Mouse (Mus musculus): ENCODE measurements at regions not wholly inside any gene's neighbourhood (a gene's known extent, or its start where the extent isn't known, plus 50 kb on each side); places are given as distances from the start of the nearest gene placed in this dataset.

DNA sequence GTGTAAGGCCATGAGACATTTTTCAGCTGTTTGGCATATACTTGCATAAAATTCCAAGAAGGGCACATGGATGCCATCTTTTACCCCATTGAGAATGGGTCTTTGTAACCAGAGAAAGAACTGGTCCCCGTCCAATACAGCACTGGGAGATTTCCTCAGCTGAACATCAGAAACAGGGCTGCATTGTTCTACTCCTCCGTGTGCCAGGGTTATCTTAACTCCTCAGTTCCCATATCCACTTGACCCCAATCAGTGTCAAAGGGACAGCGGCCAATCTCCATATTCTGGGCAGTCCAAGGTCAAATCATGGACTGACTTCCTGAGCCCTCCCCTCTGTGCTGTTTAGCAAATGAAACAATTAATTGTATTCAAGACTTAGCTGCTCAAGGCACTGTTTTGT, 112.5 kb upstream of the Slco3a1 start:
- ATAC-seq (no peak), DNase-seq (no peak)
- no peak for TF ChIP-seq CTCF (IDR thresholded peaks at IDR 0.05; ENCODE audit: low read depth)
- H3K27ac ChIP-seq (ENCODE audit: low read depth, low read length), result no peak overlapping the region
- H3K36me3 ChIP-seq (ENCODE audit: insufficient read depth), result no peaks in the 10 kb centered on the region
- no peaks in the 10 kb centered on the region for H3K27me3 ChIP-seq (ENCODE audit: insufficient read depth, low read length)
- H3K9me3 ChIP-seq (ENCODE audit: low read length), result no peaks in the 10 kb centered on the region
- H3K4me2 ChIP-seq (ENCODE audit: low read depth), result no peak overlapping the region
- H3K4me1 ChIP-seq (ENCODE audit: insufficient read depth), result no peaks in the 10 kb centered on the region
- no peak overlapping the region for H3K9ac ChIP-seq
- WGBS, result 51% methylated on average over 3 of the region's 3 CpGs
- no peak overlapping the region for H3K4me3 ChIP-seq (ENCODE audit: low read depth, low read length)

DNA sequence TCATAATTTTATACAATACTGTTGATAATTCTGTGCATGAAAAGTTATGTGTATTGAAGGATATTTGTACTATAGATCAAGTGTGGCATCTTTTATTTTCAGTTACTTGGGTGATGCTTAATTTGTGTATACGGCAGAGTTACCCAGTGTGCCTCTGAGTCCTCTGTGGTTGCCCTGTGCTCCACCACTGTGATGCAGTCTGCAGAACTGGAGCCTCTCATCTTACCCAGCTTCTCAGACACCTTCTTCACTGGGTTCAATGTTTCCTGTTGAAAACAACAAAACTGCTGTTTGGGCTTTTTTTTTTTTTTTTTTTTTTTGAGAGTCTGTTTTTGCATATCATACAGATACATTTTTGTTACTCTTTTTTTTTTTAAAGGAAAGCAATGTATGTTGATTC, 109.2 kb upstream of the Slco3a1 start:
- H3K27me3 ChIP-seq (ENCODE audit: insufficient read depth, low read length), result no peaks in the 10 kb centered on the region
- TF ChIP-seq CTCF (IDR thresholded peaks at IDR 0.05; ENCODE audit: low read depth), result no peak
- DNase-seq, result no peak
- no peaks in the 10 kb centered on the region for H3K4me1 ChIP-seq (ENCODE audit: insufficient read depth)
- no peak overlapping the region for H3K9ac ChIP-seq
- no peak for ATAC-seq
- no peak overlapping the region for H3K4me3 ChIP-seq (ENCODE audit: low read depth, low read length)
- no peak overlapping the region for H3K4me2 ChIP-seq (ENCODE audit: low read depth)
- no peaks in the 10 kb centered on the region for H3K9me3 ChIP-seq (ENCODE audit: low read length)
- 97% methylated on average over 1 of the region's 1 CpGs for WGBS
- H3K27ac ChIP-seq (ENCODE audit: low read depth, low read length), result no peak overlapping the region
- no peaks in the 10 kb centered on the region for H3K36me3 ChIP-seq (ENCODE audit: insufficient read depth)

DNA sequence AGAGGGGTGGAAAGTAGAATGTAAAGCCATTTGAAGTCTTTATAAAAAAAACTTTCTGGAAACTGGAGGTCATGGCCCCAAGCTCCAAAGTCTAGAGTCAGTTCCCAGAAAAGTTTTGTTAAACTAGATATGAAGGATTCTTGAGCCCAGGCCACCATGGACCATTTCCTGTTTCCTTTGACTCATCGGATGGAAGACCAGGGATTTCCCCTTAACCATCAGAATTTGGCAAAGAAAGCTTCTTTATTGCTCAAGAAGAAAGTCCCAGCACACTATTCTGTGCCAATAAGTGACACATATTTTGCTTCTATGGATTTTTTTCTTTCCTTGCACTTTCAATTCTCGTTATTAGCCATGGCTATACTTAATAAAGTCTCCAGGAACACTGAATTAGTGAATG, 92.7 kb upstream of the Slco3a1 start:
- Histone ChIP-seq H3K4me2 (ENCODE audit: low read depth) (no peak overlapping the region), H3K36me3 (ENCODE audit: insufficient read depth) (no peaks in the 10 kb centered on the region), H3K9me3 (ENCODE audit: low read length) (no peaks in the 10 kb centered on the region), H3K4me1 (ENCODE audit: insufficient read depth) (no peaks in the 10 kb centered on the region), H3K4me3 (ENCODE audit: low read depth, low read length) (no peak overlapping the region), H3K27me3 (ENCODE audit: insufficient read depth, low read length) (no peaks in the 10 kb centered on the region), H3K27ac (ENCODE audit: low read depth, low read length) (no peak overlapping the region), H3K9ac (no peak overlapping the region)
- 72% methylated on average over 2 of the region's 2 CpGs for WGBS
- no peak for TF ChIP-seq CTCF (IDR thresholded peaks at IDR 0.05; ENCODE audit: low read depth)
- no peak for ATAC-seq
- DNase-seq, result no peak

DNA sequence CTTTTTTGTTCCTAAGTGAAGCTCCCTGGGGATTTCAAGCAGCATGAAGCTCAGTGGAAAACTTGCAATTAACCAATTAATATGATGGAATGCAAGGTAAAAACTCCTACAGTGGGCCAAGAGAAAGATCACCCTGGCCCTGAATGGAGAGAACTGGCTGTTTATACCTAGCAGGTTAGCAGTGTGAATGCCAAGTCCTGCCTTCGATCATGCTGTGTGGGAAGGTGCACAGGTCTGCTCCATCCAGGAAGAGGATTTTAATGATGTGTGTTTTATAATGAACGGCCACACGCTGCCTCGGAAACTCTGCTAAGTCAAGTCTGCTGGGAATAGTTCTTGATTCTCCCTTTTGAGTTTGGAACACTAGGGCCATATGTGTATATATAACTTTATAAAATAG, 85.6 kb upstream of the Slco3a1 start:
- Histone ChIP-seq H3K36me3 (ENCODE audit: insufficient read depth) (no peaks in the 10 kb centered on the region), H3K27ac (ENCODE audit: low read depth, low read length) (no peak overlapping the region), H3K27me3 (ENCODE audit: insufficient read depth, low read length) (no peaks in the 10 kb centered on the region), H3K4me2 (ENCODE audit: low read depth) (no peak overlapping the region), H3K9me3 (ENCODE audit: low read length) (no peaks in the 10 kb centered on the region), H3K4me1 (ENCODE audit: insufficient read depth) (no peaks in the 10 kb centered on the region), H3K4me3 (ENCODE audit: low read depth, low read length) (no peak overlapping the region), H3K9ac (no peak overlapping the region)
- no peak for DNase-seq
- no peak for ATAC-seq
- WGBS, result 84% methylated on average over 4 of the region's 4 CpGs
- TF ChIP-seq CTCF (IDR thresholded peaks at IDR 0.05; ENCODE audit: low read depth), result no peak

DNA sequence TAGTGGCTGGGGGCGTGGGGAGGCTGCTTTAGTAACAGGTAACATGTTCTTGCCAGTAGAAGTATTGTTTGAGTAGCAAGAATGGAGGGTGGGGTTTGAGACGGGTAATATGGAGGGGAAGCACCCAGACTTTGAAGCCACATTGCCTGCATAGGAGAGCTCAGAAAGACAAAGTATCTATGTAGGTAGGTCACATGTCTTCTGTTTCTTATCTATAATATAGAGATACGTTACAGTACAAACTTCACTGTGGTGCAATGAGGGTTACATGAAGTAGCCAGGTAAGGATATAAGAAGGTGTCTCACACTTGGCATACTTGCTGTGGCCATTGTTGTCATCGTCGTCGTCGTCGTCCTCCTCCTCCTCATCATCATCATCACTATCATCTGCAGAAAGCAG, 77.6 kb upstream of the Slco3a1 start:
- H3K4me3 ChIP-seq (ENCODE audit: low read depth, low read length), result no peak overlapping the region
- H3K9me3 ChIP-seq (ENCODE audit: low read length), result no peaks in the 10 kb centered on the region
- no peaks in the 10 kb centered on the region for H3K4me1 ChIP-seq (ENCODE audit: insufficient read depth)
- ATAC-seq (no peak), DNase-seq (no peak)
- WGBS, result 90% methylated on average over 8 of the region's 8 CpGs
- no peaks in the 10 kb centered on the region for H3K27me3 ChIP-seq (ENCODE audit: insufficient read depth, low read length)
- H3K36me3 ChIP-seq (ENCODE audit: insufficient read depth), result no peaks in the 10 kb centered on the region
- H3K4me2 ChIP-seq (ENCODE audit: low read depth), result no peak overlapping the region
- no peak for TF ChIP-seq CTCF (IDR thresholded peaks at IDR 0.05; ENCODE audit: low read depth)
- no peak overlapping the region for H3K9ac ChIP-seq
- no peak overlapping the region for H3K27ac ChIP-seq (ENCODE audit: low read depth, low read length)

DNA sequence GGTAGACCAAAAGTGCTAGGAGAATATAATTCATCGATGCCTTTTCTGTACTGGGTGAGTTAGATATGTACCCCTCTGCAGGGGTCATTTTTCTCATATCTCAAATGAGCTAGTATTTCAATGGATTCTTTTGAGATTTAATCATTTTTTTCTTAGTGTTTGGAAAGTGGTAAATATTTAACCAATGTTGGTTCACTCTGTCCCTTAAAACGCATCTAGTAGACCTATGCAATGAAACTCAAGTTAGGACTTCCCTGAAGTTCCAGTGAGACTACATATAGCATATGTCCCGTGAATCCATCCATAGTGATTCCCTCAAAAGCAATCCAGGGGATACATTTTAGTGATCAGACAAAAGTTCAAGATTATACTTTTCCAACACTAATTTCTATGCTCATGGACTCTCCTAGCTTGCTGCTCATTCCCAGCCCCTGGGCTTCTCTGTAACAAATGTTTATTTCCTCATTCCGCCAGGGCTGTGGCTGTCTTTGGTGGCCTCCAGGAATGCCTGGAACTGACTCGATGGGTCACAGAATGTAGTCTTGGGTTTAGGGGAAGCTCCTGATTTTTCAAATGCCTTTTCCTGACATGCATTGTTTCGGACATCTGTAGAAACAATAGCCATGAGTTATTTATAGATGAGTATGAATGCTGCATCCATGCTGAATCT, 74.4 kb upstream of the Slco3a1 start:
- H3K4me2 ChIP-seq (ENCODE audit: low read depth), result no peak overlapping the region
- WGBS, result 89% methylated on average over 6 of the region's 6 CpGs
- no peaks in the 10 kb centered on the region for H3K27me3 ChIP-seq (ENCODE audit: insufficient read depth, low read length)
- no peak overlapping the region for H3K27ac ChIP-seq (ENCODE audit: low read depth, low read length)
- no peaks in the 10 kb centered on the region for H3K4me1 ChIP-seq (ENCODE audit: insufficient read depth)
- H3K9me3 ChIP-seq (ENCODE audit: low read length), result no peaks in the 10 kb centered on the region
- no peak for TF ChIP-seq CTCF (IDR thresholded peaks at IDR 0.05; ENCODE audit: low read depth)
- no peak overlapping the region for H3K9ac ChIP-seq
- no peak overlapping the region for H3K4me3 ChIP-seq (ENCODE audit: low read depth, low read length)
- no peak for ATAC-seq
- DNase-seq, result no peak
- H3K36me3 ChIP-seq (ENCODE audit: insufficient read depth), result no peaks in the 10 kb centered on the region

Measured in forebrain, postnatal 0 days (tissue).